Mouse (Mus musculus) gastrocnemius, adult 18-20 months (tissue): ENCODE data around the gene Hist1h3g. TPM values are rescaled to one million over a fixed set of nuclear protein-coding genes. Genes with fewer than 3 reads are reported as not detected.
"Not testable (repeated sequence)": the region's sequence is repeated elsewhere in the genome, so short reads cannot be mapped to it uniquely, and the experiment has no call there.

Source experiments
- DNase-seq: peaks from one replicate; pipeline ENCODE4 v3.0.0; 2021; ENCODE audit warnings: low spot score
- total RNA-seq, 2 experiments: library from RNA; stranded (reverse); gene quantifications; 2 replicates each; pipeline ENCODE4 v1.2.3; 2021

Gene Hist1h3g
- total RNA-seq, 2 experiments from 2014 or later = 0.55 to 0.57 TPM

- DNase-seq = no peak
Measured at GRCm38 (mm10) chr13:23515281-23515680, 19.9 kb upstream of the Hist1h3g start.

GRCm38 (mm10) chr13:23515826-23516620 is 19.2 kb upstream of the Hist1h3g start:
- no peak for DNase-seq

DNA sequence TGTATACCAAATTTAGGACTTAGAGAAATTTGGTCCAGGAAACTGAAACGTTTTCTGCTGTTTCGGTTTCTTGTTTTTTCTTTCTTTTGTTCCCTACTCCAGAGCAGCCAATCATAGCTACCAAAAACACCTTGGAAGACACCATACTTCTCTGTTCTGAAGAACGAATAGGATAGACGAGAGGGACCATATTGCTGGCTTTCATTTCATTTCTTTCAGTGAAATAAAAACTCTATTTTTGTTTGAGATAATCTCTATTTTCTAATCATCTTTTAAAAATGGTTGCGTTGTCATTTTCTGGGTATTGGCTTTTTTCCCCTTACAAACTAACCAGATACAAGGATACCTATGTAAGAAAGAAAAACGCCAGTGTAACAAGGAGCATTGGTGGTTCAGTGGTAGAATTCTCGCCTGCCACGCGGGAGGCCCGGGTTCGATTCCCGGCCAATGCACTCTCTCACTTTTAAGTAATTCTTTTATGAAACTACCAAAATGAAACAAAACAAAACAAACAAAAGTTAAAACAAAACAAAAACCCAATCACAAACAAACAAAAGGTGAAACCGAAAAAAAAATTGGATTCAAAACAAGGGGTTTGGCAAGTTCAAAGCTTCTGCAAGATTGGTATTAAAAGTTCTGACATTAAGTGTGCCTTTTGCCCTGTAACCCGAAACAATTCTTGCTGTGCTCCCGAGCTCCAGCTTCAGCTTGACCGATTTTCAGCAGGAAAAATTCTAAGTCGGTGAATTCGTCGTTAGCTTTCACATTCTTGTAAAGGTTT is 18.2 kb upstream of the Hist1h3g start:
- peak; percentile 68 for DNase-seq

DNA sequence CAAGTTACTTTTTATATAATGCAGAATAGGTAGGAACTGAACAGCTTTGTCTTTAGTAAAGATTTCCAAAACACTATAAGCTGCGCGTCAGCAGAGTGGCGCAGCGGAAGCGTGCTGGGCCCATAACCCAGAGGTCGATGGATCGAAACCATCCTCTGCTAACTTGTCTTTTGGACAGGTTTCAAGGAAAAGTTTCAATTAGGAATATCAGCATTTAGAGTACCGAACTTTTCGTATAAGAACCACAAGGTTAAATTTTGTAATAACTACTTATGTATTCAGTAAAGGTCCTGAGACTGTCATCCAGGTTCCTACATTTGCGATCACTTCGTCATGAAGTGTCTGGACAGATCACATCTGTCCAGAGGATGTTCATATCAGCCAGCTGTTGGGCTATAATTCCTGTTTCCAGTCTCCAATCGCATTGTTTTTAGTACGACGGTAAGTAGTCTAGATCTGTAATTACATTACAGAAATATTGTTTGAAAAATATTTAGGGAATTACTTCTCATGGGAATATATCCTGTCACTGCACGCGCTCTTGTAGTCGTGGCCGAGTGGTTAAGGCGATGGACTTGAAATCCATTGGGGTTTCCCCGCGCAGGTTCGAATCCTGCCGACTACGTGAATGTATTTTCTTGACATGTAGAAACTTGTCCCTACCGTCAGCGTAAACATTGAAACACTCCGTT is 17.5 kb upstream of the Hist1h3g start:
- peak; percentile 90 for DNase-seq

DNA sequence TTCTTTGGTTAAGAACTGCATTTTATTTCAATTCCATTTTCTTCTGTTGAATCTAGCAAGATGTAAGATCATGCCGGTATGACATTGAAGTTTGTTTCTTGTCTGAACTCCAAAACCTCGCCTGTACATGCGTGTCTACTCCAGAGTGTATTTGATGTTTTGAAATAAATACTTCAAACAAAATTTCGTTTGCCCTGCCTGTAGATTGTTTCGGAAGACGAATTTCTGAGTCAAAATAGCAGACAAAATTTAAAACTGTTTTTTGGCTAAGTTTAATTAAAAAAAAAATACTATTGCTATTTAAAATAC is 17.0 kb upstream of the Hist1h3g start:
- DNase-seq = no peak

GRCm38 (mm10) chr13:23518885-23519284 is 16.3 kb upstream of the Hist1h3g start:
- DNase-seq = peak; percentile 83

GRCm38 (mm10) chr13:23519416-23519815 is 15.8 kb upstream of the Hist1h3g start:
- DNase-seq = peak; percentile 84

- DNase-seq = peak; percentile 74
Measured at GRCm38 (mm10) chr13:23521703-23522102, 13.5 kb upstream of the Hist1h3g start.

DNA sequence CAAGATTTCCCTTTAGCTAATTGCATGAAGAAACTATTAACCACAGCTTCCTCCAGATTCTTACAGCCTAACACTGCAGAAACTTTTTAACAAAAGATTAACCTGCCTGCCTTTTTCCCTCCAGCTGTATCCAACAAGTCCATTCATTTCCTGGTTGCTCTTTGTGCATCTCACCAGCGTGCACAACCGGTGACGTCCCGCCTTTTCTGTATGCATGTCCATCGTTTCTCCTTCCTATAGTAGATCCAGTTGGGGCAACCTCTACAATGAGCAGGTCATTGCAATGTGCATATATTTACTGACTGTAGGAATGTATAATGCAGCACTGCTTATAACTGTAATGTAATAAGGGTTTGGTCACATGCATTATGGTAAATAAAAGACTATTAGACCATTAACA is 11.2 kb upstream of the Hist1h3g start:
- DNase-seq = no peak

- DNase-seq = peak; percentile 62
Measured at GRCm38 (mm10) chr13:23524654-23525053, 10.6 kb upstream of the Hist1h3g start.

- no peak for DNase-seq
Measured at GRCm38 (mm10) chr13:23525901-23526300, 9.3 kb upstream of the Hist1h3g start.

DNA sequence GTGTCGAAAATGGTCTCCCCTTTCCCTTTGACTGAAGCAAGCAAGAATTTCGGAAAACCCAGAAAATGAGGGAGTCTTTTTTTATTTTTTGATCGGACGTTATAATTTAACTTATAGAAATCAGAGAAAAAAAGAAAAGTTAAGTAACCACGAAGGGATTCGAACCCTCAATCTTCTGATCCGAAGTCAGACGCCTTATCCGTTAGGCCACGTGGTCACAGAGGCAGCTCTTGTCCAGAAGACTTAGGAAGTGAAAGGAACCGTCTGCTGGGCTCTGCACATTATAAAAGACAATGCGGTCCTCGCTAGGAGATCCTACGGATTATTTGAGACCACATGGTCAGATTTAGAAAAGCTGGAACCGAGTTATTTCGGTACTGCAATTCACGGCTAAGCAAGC is 8.9 kb upstream of the Hist1h3g start:
- DNase-seq = peak; percentile 91

GRCm38 (mm10) chr13:23529005-23529404 is 6.2 kb upstream of the Hist1h3g start:
- DNase-seq = no peak

GRCm38 (mm10) chr13:23529480-23530165 is 5.6 kb upstream of the Hist1h3g start:
- DNase-seq = no peak

DNA sequence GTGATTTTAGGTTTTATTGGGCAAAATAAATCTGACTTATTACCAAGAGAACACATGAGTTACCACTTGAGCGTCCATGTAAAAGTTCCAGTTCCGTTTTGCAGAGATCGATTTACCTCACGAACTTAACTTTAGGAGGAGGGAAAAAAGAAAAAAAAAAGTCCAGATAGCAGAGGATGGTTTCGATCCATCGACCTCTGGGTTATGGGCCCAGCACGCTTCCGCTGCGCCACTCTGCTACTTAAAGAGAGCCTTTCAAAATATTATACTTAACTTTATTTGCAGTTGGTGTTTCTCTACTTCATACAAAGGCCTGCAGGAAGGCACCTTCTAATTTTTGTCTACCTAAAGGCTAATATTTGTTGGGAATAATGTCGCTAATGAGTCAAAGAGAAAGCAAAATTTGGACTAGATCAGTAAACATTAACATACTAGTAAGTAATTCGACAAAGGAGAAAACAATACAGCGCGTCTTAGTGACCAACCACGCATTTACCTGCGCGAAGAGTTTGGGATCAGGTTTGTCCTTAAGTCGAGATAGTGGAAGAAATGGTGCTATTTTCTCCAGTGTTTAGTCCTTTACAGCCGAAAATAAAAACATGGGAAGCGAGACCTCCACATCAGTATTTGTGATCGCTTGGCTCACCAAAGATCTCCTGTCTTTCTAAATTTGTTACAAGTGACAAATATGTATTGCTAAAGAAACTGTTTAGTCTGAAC is 4.9 kb upstream of the Hist1h3g start:
- DNase-seq = peak; percentile 78

DNA sequence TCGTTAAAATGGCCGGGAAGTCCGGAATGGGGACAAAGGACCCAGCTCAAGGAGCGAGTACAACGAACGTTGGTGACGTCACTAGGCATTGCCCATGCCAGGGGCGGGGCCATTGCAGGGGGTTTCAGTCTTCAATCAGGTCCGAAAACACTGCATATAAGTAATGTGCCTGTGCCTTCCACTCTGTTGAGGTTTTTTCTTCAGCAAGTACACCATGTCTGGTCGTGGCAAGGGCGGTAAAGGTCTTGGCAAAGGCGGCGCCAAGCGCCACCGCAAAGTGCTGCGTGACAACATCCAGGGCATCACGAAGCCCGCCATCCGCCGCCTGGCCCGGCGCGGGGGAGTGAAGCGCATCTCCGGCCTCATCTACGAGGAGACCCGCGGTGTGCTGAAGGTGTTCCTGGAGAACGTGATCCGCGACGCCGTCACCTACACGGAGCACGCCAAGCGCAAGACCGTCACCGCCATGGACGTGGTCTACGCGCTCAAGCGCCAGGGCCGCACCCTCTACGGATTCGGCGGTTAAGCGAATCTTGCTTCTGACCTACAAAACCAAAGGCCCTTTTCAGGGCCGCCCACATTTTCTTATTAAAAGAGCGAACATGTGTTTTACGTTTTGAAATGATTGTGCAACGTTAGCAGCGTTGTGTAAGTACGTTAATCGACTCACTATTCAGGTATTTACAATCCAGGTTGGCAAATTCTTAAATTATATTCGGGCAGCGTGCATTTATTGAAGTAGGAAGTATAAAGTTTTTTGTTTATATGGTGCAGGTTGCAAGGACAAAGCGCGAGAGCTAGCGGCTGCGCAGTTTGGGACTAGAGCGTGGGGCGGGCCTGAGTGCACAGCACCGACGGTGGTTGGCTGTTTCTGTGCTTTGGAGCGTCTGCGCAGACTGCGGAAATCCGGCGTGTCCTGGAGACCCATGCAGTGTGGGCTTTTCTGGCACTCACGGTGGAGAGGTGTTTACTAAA is 4.0 kb upstream of the Hist1h3g start, which contains the start of gene Hist1h4h:
Gene Hist1h4h (plus strand): TSS at position 150 of the 975 bp plus-strand sequence.
- peak; percentile 97 for DNase-seq

- DNase-seq = no peak
Measured at GRCm38 (mm10) chr13:23532262-23533075, 2.8 kb upstream of the Hist1h3g start.

GRCm38 (mm10) chr13:23533560-23534367 is 1.5 kb upstream of the Hist1h3g start, which contains the start of gene Hist1h2af:
Hist1h2af (plus strand) TSS chr13:23533906.
- not testable (repeated sequence) for DNase-seq
